Mouse (Mus musculus): ENCODE data around the gene Sbk1. TPM values are rescaled to one million over a fixed set of nuclear protein-coding genes. Genes with fewer than 3 reads are reported as not detected.

The Sbk1 gene
- 10 to 100 TPM; 68.7 to 77.1 TPM for total RNA-seq (2021)

- intact Hi-C loops (cut with DNase I), result no loop called here
- DNase-seq, result peak; percentile 92 to 95
Measured at GRCm38 (mm10) chr7:126271712-126272683, at the start of gene Sbk1. Sbk1 (plus strand) TSS chr7:126272619.

GRCm38 (mm10) chr7:126222753-126223152, 49.7 kb upstream of the Sbk1 start:
- no peak for DNase-seq
- intact Hi-C loops (cut with DNase I), result no loop called here

GRCm38 (mm10) chr7:126226136-126226535, 46.3 kb upstream of the Sbk1 start:
- no peak for DNase-seq
- intact Hi-C loops (cut with DNase I), result no loop called here

- no peak for DNase-seq
- intact Hi-C loops (cut with DNase I), result loop anchor here (2.0 kb wide), 1 partner anchor 48 kb away; no protein-coding TSS in a partner anchor
Measured at GRCm38 (mm10) chr7:126230357-126231148, 41.9 kb upstream of the Sbk1 start.

GRCm38 (mm10) chr7:126232345-126233071, 39.9 kb upstream of the Sbk1 start:
- intact Hi-C loops (cut with DNase I), result no loop called here
- no peak for DNase-seq

- DNase-seq, result no peak
- intact Hi-C loops (cut with DNase I), result no loop called here
Measured at GRCm38 (mm10) chr7:126234611-126235010, 37.8 kb upstream of the Sbk1 start.

GRCm38 (mm10) chr7:126236083-126236793, 36.2 kb upstream of the Sbk1 start:
- intact Hi-C loops (cut with DNase I), result no loop called here
- DNase-seq, result no peak

- no peak for DNase-seq
- intact Hi-C loops (cut with DNase I), result no loop called here
Measured at GRCm38 (mm10) chr7:126236794-126237192, 35.6 kb upstream of the Sbk1 start.

- intact Hi-C loops (cut with DNase I), result no loop called here
- no peak for DNase-seq
Measured at GRCm38 (mm10) chr7:126240814-126241360, 31.5 kb upstream of the Sbk1 start.

- intact Hi-C loops (cut with DNase I), result no loop called here
Measured at GRCm38 (mm10) chr7:126244168-126244750, 28.2 kb upstream of the Sbk1 start.

GRCm38 (mm10) chr7:126248088-126248487, 24.3 kb upstream of the Sbk1 start:
- DNase-seq, result peak; percentile 63 to 74
- intact Hi-C loops (cut with DNase I), result loop anchor here (2.0 kb wide), 1 partner anchor 31 kb away; no protein-coding TSS in a partner anchor

More at GRCm38 (mm10) chr7:126244168-126244750, 28.2 kb upstream of the Sbk1 start:
- no peak for DNase-seq

- peak in 1 of 2 experiments; percentile 33 for DNase-seq
- intact Hi-C loops (cut with DNase I), result loop anchor here (2.0 kb wide), 1 partner anchor 32 kb away; no protein-coding TSS in a partner anchor
Measured at GRCm38 (mm10) chr7:126248641-126249141, 23.7 kb upstream of the Sbk1 start.

GRCm38 (mm10) chr7:126249146-126249545, 23.3 kb upstream of the Sbk1 start:
- DNase-seq, result no peak
- intact Hi-C loops (cut with DNase I), result loop anchor here (2.0 kb wide), 1 partner anchor 32 kb away; no protein-coding TSS in a partner anchor

- intact Hi-C loops (cut with DNase I), result loop anchor here (2.0 kb wide), 1 partner anchor 33 kb away; no protein-coding TSS in a partner anchor
- peak in 1 of 2 experiments; percentile 32 for DNase-seq
Measured at GRCm38 (mm10) chr7:126249986-126250385, 22.4 kb upstream of the Sbk1 start.

GRCm38 (mm10) chr7:126250481-126250880, 21.9 kb upstream of the Sbk1 start:
- peak; percentile 74 to 82 for DNase-seq
- intact Hi-C loops (cut with DNase I), result no loop called here

GRCm38 (mm10) chr7:126251698-126252097, 20.7 kb upstream of the Sbk1 start:
- DNase-seq, result peak; percentile 78 to 83
- intact Hi-C loops (cut with DNase I), result no loop called here

- DNase-seq, result no peak
- intact Hi-C loops (cut with DNase I), result no loop called here
Measured at GRCm38 (mm10) chr7:126252230-126252629, 20.2 kb upstream of the Sbk1 start.

Data from heart, postnatal 10 days (tissue).